Mouse (Mus musculus): ENCODE results near the gene Pcp4.

DNA sequence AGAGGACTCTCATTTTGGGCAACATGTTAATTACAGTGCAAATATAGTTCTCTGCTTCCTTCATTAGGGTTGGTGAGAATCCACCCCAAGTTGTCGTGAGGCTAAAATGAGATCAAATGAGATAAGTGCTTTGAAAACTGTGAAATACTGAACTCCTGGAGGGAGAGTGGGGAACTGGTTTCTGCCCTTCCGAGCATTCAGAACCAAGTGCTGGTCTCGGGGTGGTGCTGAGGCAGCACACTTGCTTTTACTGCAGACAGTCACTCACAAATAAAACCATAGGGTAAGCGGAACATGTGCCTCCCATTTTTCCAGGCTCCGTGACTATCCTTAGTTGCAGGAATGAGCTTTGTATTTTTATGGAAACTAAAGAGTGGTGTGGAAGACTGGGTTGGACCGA is 26.7 kb downstream of the Pcp4 start:
- TF ChIP-seq CTCF (IDR thresholded peaks at IDR 0.05; ENCODE audit: low read depth, low read length) = no peak
- TF ChIP-seq POLR2A (IDR thresholded peaks at IDR 0.05; ENCODE audit: extremely low read depth, insufficient read depth, low read length) = no peak

Data from liver, adult 2 months (tissue).